Mouse (Mus musculus) bone marrow macrophage, adult 2 months (primary cell): ENCODE data around the gene Dclk1. TPM values are rescaled to one million over a fixed set of nuclear protein-coding genes. Genes with fewer than 3 reads are reported as not detected.

Experiments
- H3K27ac ChIP-seq: 2 replicates; pipeline ENCODE4 v1.5.1; 2012; ENCODE audit warnings: low read depth, low read length; ENCODE audit not compliant: insufficient read depth
- H3K4me1 ChIP-seq: 2 replicates; pipeline ENCODE4 v1.6.1; 2012; ENCODE audit warnings: low read length; ENCODE audit not compliant: control insufficient read depth, insufficient read depth
- H3K4me3 ChIP-seq: 2 replicates; pipeline ENCODE4 v1.5.1; 2012; ENCODE audit warnings: mild to moderate bottlenecking, low read length, moderate library complexity; ENCODE audit not compliant: insufficient read depth
- CTCF ChIP-seq: IDR thresholded peaks from 2 replicates; pipeline ENCODE4 v1.5.1; 2012; ENCODE audit warnings: low read depth, mild to moderate bottlenecking, low read length, moderate library complexity
- POLR2A ChIP-seq: IDR thresholded peaks from 2 replicates; pipeline ENCODE4 v1.6.1; 2012; ENCODE audit warnings: mild to moderate bottlenecking, low read depth, low read length, borderline replicate concordance
- polyA plus RNA-seq: library from polyadenylated mRNA; stranded (reverse); fragments of >200 nt; gene quantifications from 2 replicates; pipeline ENCODE4 v1.2.4, GENCODE M21; 2012; ENCODE audit not compliant: missing spikeins, insufficient read depth, insufficient read length

The Dclk1 gene
- polyA plus RNA-seq, 1 experiment: 1.3 TPM

- TF ChIP-seq POLR2A (no peak), CTCF (no peak)
- Histone ChIP-seq H3K4me1 (peaks cover 8% of the 10 kb centered on the region), H3K4me3 (no peak overlapping the region), H3K27ac (no peak overlapping the region)
Measured at GRCm38 (mm10) chr3:55551912-55552311, 309.7 kb downstream of the Dclk1 start.

GRCm38 (mm10) chr3:55553031-55553430 is 310.9 kb downstream of the Dclk1 start:
- Histone ChIP-seq H3K4me3 (no peak overlapping the region), H3K4me1 (peaks cover 8% of the 10 kb centered on the region), H3K27ac (no peak overlapping the region)
- TF ChIP-seq CTCF (no peak), POLR2A (no peak)

GRCm38 (mm10) chr3:55555848-55556247 is 313.7 kb downstream of the Dclk1 start:
- no peak for TF ChIP-seq POLR2A
- no peak for TF ChIP-seq CTCF
- H3K4me1 ChIP-seq: no peaks in the 10 kb centered on the region
- H3K4me3 ChIP-seq: no peak overlapping the region
- no peak overlapping the region for H3K27ac ChIP-seq

- no peak for TF ChIP-seq CTCF
- no peak for TF ChIP-seq POLR2A
- H3K27ac ChIP-seq: no peak overlapping the region
- H3K4me1 ChIP-seq: no peaks in the 10 kb centered on the region
- H3K4me3 ChIP-seq: no peak overlapping the region
Measured at GRCm38 (mm10) chr3:55558570-55558969, 316.4 kb downstream of the Dclk1 start.

GRCm38 (mm10) chr3:55567476-55567875 is 325.3 kb downstream of the Dclk1 start:
- peaks cover 4% of the 10 kb centered on the region; the same call in 1 of the 2 replicates for H3K4me1 ChIP-seq
- TF ChIP-seq CTCF: no peak
- no peak for TF ChIP-seq POLR2A
- H3K4me3 ChIP-seq: no peak overlapping the region
- no peak overlapping the region for H3K27ac ChIP-seq

- no peak overlapping the region for H3K27ac ChIP-seq
- peaks cover 4% of the 10 kb centered on the region; the same call in 1 of the 2 replicates for H3K4me1 ChIP-seq
- H3K4me3 ChIP-seq: no peak overlapping the region
- TF ChIP-seq POLR2A (no peak), CTCF (no peak)
Measured at GRCm38 (mm10) chr3:55569539-55569938, 327.4 kb downstream of the Dclk1 start.

GRCm38 (mm10) chr3:55571034-55571433 is 328.9 kb downstream of the Dclk1 start:
- no peak for TF ChIP-seq CTCF
- TF ChIP-seq POLR2A: no peak
- H3K27ac ChIP-seq: no peak overlapping the region
- H3K4me1 ChIP-seq: peaks cover 4% of the 10 kb centered on the region; the same call in 1 of the 2 replicates
- no peak overlapping the region for H3K4me3 ChIP-seq

- Histone ChIP-seq H3K4me1 (peaks cover 4% of the 10 kb centered on the region; the same call in 1 of the 2 replicates), H3K27ac (no peak overlapping the region), H3K4me3 (no peak overlapping the region)
- TF ChIP-seq CTCF (no peak), POLR2A (no peak)
Measured at GRCm38 (mm10) chr3:55571552-55572296, 329.6 kb downstream of the Dclk1 start.

GRCm38 (mm10) chr3:55572297-55572681 is 330.1 kb downstream of the Dclk1 start:
- Histone ChIP-seq H3K4me1 (peaks cover 4% of the 10 kb centered on the region; the same call in 1 of the 2 replicates), H3K27ac (no peak overlapping the region), H3K4me3 (no peak overlapping the region)
- TF ChIP-seq CTCF (no peak), POLR2A (no peak)

GRCm38 (mm10) chr3:55574003-55574402 is 331.8 kb downstream of the Dclk1 start:
- H3K4me1 ChIP-seq: peaks cover 4% of the 10 kb centered on the region; the same call in 1 of the 2 replicates
- no peak overlapping the region for H3K4me3 ChIP-seq
- TF ChIP-seq CTCF: no peak; the same call in 1 of the 2 replicates
- no peak overlapping the region for H3K27ac ChIP-seq

- Histone ChIP-seq H3K4me3 (no peak overlapping the region), H3K4me1 (no peaks in the 10 kb centered on the region), H3K27ac (no peak overlapping the region)
- TF ChIP-seq POLR2A: no peak
Measured at GRCm38 (mm10) chr3:55587434-55587971, 345.3 kb downstream of the Dclk1 start.
